Mouse (Mus musculus): Measurements from ENCODE around the gene Tmprss5.

Gene Tmprss5

DNA sequence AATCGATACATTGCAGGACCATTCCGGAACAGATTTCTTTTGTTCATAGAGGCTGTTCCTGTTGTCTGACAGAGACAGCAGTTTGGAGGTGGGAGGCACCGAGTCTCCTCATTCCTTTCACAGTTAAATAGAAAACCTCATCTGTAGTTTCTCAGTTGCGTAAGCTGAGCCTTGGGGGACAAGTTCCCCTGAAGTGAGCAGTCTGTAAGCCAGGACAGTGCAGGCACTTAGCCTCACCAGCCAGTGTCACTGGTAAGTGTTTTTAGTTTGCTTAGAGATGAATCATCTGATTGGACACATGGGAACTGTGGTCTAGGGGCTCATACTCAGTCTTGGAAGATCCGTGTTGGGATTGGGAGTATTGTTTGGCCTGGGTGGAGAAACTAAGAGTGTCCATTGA is at the start of gene Tmprss5:
TSS of gene Tmprss5 (plus strand) at position 154 of the 400 bp plus-strand sequence.
- no peak for DNase-seq (ENCODE audit: low spot score in 2 of 2)

DNA sequence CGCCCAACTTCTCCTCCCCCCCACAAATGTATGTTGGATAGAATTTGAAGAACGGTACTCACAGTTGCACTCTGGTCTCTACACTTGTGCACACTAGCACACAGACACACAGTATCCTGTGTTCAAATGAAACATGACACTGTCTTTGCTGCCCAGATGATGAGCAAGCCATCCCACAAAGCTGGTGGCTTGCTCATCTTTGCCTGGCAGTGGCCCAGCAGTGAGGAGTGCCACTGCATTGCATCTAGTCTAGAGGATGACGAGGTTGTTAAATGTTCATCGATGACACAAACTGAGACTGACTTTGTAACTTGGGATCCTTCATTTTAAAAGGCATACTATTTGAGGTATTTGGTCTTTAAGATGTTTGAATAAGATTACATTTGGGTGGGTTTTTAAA is 46.3 kb upstream of the Tmprss5 start:
- no peak for DNase-seq (ENCODE audit: low spot score in 2 of 2)

DNA sequence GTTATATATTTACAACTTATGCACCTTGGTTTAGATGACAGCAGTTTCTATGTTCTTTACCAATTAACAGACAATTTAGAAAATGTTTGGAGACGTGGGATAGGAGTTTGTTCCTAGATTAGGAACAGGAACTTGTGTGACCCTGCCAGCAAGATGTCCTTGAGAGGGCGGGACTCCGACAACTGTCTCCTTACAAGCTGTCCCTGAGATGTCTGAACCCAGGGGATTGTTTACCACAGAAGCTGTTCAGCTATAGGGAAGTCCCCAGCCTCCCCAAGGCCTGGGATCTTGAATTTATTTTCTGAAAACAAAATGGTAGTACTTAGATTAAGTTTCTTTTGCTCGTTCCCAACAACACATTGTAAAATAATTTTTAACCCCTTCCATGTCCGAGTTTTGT is 30.2 kb upstream of the Tmprss5 start:
- no peak for DNase-seq (ENCODE audit: low spot score in 2 of 2)

DNA sequence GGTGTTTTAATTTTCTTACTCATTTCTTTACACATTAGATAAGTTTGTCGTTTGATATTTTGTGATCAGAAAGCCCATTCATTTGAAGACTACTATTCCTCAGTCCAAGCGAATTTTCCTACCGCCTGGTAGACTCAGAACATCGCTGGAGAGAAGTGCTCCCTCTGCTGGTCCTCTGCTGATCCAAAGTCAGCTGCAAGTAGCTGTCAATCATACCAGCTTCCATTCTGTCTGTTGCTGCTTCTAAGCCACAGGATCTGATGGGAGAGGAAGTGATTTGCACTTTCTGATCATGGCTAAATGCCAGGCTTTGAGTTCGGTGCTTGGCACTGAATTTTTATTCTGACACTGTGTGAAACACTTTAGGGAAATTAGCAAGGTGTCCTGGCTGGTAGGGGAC is 29.7 kb upstream of the Tmprss5 start:
- peak; percentile 47 to 77 for DNase-seq (ENCODE audit: low spot score in 2 of 2)

- no peak for DNase-seq (ENCODE audit: low spot score in 2 of 2)
These were observed 27.0 kb upstream of the Tmprss5 start for GRCm38 (mm10) chr9:49054028-49054427.

- DNase-seq (ENCODE audit: low spot score in 2 of 2): peak; percentile 93 to 96
These were observed 25.5 kb upstream of the Tmprss5 start, which contains the start of gene Zw10 for GRCm38 (mm10) chr9:49055333-49056205. Gene Zw10 (plus strand): TSS chr9:49055613.

GRCm38 (mm10) chr9:49076847-49077246 is 4.2 kb upstream of the Tmprss5 start:
- DNase-seq (ENCODE audit: low spot score in 2 of 2): no peak

DNA sequence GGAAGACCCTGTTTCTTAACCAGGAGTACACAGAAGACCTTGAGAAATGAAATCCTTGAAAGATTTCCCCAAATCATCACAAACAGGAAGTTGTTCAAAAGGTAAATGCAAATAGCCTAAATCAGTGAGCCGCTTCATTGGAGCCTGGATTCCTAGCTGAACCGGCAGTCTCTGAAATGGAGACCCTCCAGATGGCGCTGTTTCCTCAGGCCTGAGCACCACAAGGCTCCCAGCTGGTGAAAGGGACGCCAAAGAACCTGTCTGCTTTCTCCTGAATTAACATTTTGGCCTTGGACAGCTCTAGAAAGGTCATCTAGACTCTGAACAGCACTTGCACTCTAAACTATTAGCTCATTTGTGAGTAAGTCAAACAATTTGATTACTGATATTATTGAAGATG is 501 bp downstream of the Tmprss5 start:
- DNase-seq (ENCODE audit: low spot score in 2 of 2): peak in 1 of 2 experiments; percentile 21

DNA sequence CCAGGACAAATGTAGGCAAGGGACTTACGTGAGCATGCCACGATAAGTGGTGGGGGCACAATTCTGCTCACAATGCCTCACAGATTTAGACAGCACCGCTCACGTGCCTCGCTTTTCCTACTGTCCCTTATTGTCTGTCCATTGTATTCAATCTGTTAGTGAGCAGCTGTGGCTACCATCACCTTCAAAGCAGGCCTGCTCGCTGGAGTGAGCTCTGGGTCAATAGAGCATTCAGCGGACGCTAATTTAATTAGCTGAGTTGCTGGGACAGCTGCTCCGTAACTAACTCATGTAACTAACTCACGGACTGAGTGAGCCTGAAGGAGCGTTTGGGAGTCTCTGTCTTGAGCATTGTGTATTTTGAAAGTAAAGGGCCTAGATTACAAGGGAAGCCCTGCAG is 6.3 kb downstream of the Tmprss5 start:
- DNase-seq (ENCODE audit: low spot score in 2 of 2): no peak

- no peak for DNase-seq (ENCODE audit: low spot score in 2 of 2)
These were observed 17.8 kb downstream of the Tmprss5 start for GRCm38 (mm10) chr9:49098871-49099270.

DNA sequence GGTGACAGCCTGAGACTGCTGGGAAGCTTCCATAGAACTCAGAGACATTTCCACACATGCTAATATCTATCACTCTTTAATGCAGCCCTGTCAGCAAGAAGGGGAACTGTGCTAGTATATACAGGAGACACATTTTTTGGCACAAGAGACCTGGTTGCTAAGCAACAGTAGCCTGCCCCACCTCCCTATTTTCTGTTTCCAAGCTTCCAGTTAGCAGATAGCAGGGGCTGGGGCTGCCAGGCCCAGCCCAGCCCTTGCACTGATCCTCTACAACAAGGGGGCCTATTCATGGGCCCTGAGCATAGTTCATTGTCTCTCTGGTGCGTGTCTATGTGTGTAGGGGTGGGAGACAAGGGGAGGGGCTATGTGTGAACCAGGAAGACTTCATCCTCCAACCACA is 21.3 kb downstream of the Tmprss5 start:
- DNase-seq (ENCODE audit: low spot score in 2 of 2): no peak

DNA sequence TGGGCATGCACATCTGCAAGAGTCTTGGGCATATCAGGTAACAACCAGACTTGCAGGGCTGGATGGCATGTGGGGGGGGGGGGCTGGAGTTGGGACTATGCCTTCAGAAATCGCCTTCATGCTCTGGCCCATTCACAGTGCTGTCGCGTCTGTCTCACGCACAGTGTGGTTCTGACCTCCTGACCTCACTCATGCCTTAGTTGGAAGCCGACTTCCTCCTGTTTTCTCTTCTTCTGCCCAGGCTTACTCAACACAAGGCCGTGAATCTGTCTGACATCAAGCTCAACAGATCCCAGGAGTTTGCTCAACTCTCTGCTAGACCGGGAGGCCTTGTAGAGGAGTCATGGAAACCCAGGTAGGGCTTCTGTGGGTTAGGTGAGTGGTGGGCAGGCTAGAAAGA is 28.0 kb downstream of the Tmprss5 start:
- DNase-seq (ENCODE audit: low spot score in 2 of 2): no peak

DNA sequence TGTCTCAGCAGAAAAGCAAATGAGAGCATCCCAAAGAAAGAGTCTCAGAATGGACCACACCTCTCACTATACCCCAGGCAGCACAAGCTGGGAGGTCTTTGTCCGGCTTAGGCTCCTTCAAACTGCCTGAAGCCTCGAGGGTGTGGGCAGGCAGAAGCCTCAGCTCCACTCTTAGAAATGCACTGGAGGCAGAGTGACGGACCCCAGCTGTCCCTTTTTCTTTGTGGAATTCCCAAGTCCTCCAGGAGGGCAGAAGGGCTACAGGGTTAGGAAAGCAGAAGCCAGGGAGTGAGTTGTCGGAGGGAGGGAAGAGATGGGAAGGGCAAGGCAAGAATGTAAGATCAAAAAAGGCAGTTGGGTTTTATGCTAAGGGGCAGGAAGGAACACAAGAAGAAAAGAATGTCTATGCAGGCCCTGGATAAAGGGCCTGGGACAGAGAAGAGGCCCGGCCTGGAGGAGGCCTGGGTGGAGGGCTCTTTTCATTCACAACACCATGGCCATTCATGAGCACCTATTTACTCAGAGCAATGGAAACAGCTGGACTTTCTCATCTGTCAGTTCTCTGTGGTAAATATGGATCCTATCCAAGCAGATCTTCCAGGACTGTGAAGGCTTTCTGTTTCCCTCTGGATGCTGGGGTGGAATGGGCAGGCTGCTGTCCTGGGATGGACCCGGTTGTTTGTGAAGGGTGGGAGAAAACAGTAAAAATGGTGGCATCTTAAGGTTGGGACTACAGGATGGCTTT is 29.6 kb downstream of the Tmprss5 start:
- DNase-seq (ENCODE audit: low spot score in 2 of 2): no peak

DNA sequence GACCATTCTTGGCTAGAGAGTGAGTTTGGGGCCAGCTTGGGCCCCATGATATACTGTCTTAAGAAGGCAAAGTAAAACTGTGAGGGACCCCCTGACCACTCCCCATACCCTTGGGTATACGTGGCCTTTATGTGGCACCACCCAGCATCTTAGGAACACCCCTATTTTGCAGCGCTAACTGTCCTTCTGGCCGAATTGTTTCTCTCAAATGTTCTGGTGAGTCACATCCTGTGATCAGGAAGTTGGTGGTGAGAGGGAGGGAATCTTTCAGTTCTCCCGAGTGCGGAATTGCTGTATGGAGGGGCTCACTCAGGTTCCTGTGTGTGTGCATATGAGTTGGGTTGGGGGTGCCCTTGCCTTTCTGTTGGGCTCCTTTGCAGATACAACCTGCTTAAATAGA is 30.2 kb downstream of the Tmprss5 start:
- DNase-seq (ENCODE audit: low spot score in 2 of 2): no peak

DNA sequence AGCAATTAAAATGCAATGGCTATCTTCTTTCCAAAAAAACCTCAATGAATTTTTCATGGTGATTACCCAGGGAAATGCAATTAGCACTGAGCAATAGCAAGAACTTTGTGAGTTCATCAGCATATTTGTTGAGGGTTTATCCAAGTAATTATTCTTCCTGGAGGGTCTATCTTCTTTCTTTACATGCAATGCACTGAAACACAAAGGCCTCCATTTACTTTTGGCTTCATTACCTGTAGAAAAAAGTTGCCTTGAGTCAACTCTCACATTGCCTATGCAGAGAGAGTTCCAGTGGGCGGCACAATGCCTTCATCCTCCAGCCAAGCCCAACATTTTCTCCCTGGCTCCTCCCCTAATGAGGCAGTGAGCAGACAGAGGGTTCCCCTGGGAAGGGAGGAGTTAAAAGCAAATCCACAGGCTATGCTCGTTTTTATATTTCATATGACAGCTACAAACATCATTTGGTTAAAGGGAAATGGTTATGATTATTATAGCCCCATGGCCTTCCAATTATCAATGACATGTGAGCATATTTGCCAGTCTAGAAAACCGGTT is 37.3 kb downstream of the Tmprss5 start:
- DNase-seq (ENCODE audit: low spot score in 2 of 2): no peak

- peak in 1 of 2 experiments; percentile 41 for DNase-seq (ENCODE audit: low spot score in 2 of 2)
These were observed 38.7 kb downstream of the Tmprss5 start for GRCm38 (mm10) chr9:49119759-49120158.

GRCm38 (mm10) chr9:49125706-49126105 is 44.6 kb downstream of the Tmprss5 start:
- no peak for DNase-seq (ENCODE audit: low spot score in 2 of 2)

GRCm38 (mm10) chr9:49130514-49131010 is 49.5 kb downstream of the Tmprss5 start:
- DNase-seq (ENCODE audit: low spot score in 2 of 2): no peak

DNA sequence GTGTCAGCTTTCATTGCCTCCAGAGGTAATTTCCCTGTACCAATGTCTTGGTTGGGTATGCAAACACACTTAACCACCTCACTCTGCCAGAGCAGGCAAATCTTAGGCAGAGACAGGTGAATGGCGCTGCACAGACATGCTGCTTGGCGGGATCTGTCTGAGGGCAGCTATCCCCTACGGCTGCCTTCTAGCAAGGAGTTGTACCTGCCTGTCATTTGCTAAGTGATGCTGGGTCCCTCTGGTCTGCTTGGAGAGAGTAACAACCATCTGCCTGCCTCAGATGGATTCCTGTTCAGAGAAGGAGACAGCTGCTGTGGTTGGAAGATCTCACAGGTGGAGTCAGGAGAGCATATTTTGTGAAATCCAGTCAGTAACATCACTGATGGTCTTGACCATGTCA is 62.8 kb downstream of the Tmprss5 start:
- DNase-seq (ENCODE audit: low spot score in 2 of 2): no peak

DNA sequence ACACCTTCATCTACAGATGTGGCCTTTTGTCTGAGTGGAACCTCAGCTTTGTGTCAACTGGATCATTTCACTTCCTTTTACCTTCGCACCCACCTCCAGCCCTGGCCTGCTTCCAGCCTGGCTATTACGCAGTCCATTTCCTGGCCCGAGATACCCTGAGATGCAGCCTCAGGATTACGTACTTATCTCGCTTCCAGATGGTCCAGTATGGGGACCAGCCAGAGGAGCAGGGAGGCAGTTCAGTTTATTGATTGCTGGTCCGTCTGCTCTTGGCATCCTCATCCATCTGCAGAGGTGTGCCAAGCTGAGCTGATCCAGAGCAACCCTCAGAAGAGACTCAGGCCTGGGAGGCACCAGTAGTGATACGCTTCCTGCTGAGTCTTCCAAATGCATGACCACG is 64.7 kb downstream of the Tmprss5 start:
- DNase-seq (ENCODE audit: low spot score in 2 of 2): no peak

- no peak for DNase-seq (ENCODE audit: low spot score in 2 of 2)
These were observed 66.0 kb downstream of the Tmprss5 start for GRCm38 (mm10) chr9:49147031-49147430.

All from spleen, postnatal 4 days (tissue).